Mouse (Mus musculus): Measurements from ENCODE around the gene Fancg.

- TF ChIP-seq POLR2A (IDR thresholded peaks at IDR 0.05; ENCODE audit: low read depth, low read length) (no peak), CTCF (IDR thresholded peaks at IDR 0.05; ENCODE audit: extremely low read depth, insufficient read depth, insufficient read length, insufficient replicate concordance) (no peak)
Observed at GRCm38 (mm10) chr4:43010161-43011038, at the start of gene Fancg.
